Mouse (Mus musculus) CH12F3 (cell line): ENCODE measurements around the gene Zfp111.

Source experiments
- in situ Hi-C: fragments of 300-500 bp; cut with MboI; formaldehyde crosslinking; loops from 2 replicates; pipeline ENCODE4 v1.14.3; 2020; ENCODE audit warnings: low sequenced_read_pairs

Zfp111 gene

DNA sequence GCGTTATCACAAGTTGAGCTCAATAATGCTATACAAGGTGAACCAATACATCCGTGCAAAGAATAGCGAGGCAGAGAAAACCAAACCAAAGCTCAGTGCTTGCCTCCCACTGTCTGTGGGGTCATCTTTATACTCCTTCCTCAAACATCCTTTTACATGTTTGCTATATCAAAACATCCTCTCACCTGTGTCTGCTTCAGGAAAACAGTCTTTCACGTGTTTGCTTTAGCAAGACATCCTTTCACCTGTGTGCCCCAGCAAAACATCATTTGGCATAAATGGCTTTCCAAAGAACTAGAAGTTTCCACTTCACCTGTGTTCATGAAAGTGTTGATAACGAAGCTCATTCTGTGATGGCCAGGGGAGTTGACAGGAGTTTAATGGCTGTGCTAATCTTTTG is at the start of gene Zfp111:
Gene Zfp111 (minus strand): TSS at position 101 of the 400 bp plus-strand sequence.
- in situ Hi-C loops = no loop called here

DNA sequence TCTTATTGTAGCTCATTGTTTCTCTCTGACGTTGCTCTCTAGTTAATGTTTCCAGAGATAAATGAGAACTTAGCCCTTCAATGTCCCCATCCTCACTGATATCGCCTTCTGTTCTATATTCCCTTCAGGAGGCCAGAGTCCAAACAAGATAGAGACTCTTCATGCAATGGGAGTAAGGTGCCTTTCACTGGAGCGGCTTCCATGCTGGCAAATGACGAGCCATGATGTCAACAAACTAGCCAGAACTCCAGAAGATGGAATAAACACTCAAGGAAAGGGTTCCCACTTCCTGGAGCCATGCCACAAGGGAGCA is 48.7 kb upstream of the Zfp111 start:
- in situ Hi-C loops = no loop called here

DNA sequence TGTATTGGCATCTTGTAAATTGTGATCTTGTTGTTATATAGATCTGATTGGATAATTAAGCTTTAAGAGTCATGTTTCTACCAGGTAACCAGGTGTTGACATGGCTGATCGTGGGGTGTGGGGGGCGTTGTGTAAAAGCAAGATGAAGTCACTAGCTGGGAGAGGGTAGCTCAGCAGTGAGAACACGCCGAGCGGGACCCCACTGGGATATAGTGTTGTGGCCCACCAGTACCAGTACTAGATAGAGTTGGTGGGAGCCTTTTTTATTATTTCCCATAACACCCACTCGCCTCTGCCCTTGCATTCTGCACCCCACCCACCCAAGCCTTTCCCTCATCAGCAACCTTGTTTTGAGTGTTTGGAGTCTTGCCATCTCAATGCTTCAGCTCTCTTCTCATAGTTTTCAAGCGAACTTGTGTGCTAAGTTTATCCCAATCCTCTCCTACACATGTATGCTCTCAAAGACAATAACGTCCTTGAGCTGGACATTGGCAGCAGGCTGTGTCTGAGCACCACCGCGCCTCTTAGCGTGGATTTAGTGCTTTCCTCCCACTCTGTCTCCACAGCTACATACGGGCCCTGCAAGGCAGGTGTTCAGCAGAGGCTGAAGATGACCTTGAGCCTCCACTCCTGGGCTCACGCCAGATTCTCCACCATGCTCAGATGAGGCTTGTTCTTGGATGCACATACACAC is 48.2 kb upstream of the Zfp111 start:
- in situ Hi-C loops = no loop called here

GRCm38 (mm10) chr7:24254633-24255474 is 43.6 kb upstream of the Zfp111 start, which contains the start of gene Zfp108:
Gene Zfp108, plus strand, starts transcription at chr7:24254794.
- in situ Hi-C loops = no loop called here

- in situ Hi-C loops = no loop called here
These were observed 42.8 kb upstream of the Zfp111 start for GRCm38 (mm10) chr7:24253779-24254615.

DNA sequence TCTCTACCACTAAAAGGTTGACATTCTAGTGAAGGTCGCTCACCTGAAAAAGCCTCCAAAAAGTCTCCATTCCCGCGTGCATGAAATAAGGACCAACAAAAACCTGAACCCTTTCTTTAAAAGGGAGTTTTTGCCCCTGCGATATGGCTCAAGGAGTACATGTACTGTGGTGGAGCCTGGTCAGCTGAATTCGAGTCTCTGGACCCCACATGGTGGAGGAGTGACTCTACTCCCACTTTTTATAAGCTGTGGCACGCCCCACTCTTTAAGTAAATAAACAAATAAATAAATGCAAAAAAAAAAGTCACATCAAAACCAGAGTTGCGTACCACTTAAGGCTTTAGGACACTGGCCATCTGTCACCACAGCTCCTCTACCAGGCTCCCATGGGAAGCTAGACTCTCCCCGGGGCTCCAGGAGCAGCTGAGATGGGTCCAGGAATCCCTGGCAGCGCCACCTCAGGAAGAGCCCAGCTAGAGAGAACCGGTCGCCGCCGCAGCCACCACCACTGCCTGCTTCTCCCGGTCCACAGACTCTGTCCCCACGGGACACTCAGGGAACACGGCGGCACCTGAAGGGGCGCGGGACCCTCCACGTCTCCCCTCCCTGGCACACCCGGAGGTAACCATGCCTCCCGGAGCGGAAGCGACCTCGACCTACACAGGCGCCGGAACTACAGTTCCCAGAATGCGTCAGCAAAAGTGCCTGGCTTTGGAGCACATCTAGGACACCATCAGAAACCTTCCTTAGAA is 26.0 kb upstream of the Zfp111 start, which contains the start of gene Zfp109:
Gene Zfp109 (minus strand): TSS at position 521 of the 752 bp plus-strand sequence.
- in situ Hi-C loops = no loop called here

DNA sequence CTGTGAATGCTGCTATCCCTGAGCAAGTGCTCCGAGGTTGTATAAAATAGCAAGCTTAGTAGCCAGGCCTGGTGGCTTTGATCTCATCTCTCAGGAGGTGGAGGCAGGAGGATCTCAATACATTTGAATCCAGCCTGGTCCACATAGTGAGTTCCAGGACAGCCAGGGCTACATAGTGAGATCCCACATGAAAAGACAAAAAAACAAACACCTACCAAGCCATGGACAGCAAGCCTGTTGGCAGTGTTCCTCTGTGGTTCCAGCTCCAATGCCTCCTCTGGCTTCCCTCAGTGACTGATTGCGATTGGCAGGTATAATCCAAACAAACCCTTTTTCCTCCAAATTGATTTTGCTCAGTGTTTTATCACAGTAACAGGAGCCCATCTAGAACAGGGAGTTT is 947 bp downstream of the Zfp111 start:
- in situ Hi-C loops = no loop called here

DNA sequence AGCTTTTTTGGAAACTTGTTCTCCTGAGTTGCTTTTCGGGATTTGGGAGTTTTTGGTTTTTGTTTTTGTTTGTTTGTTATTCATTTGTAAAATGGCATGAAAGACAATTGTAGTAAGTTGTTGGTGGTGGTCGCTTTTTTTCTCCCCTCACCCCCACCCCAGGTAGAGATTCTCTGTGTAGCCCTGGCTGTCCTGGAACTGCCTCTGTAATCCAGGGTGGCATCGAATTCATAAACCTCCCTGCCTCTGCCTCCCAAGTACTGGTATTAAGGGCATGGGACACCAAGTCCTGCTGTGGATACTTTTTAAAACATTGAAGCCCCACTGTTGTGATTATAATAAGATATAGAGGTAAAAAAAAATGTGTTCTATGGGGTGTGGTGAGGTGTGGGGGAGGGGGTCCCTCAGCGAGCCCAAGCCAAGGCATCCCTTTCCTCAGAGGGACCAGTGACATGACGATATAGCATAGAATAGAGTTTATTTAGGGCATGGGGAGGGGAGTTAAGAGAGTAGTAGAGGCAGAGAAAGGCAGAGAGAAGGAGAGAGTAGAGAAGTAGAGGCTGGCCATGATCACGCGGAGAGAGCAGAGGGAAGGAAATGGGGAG is 2.9 kb downstream of the Zfp111 start:
- in situ Hi-C loops = no loop called here

- in situ Hi-C loops = no loop called here
These were observed 3.6 kb downstream of the Zfp111 start for GRCm38 (mm10) chr7:24207488-24208261.

- in situ Hi-C loops = no loop called here
These were observed 14.3 kb downstream of the Zfp111 start for GRCm38 (mm10) chr7:24196961-24197360.

DNA sequence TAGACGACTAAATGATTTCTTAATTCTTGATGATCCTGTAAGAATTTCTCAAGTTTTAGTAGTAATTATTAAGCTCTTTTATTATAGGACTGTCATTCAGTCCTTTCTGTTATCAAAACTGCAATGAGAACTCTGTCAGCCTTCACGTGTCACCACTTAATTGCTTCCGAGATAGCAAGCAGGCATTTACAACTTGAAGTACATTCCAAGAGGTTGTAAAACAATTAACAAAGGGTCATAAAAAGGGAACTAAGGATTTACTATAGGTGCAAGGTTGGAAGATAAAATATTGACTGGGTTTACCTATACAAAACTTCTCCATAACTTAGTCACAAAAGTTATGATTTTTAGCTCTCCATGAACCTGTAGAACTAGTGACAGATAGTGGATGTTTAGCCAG is 18.1 kb downstream of the Zfp111 start:
- in situ Hi-C loops = no loop called here

GRCm38 (mm10) chr7:24191361-24191760 is 19.9 kb downstream of the Zfp111 start:
- in situ Hi-C loops = no loop called here

DNA sequence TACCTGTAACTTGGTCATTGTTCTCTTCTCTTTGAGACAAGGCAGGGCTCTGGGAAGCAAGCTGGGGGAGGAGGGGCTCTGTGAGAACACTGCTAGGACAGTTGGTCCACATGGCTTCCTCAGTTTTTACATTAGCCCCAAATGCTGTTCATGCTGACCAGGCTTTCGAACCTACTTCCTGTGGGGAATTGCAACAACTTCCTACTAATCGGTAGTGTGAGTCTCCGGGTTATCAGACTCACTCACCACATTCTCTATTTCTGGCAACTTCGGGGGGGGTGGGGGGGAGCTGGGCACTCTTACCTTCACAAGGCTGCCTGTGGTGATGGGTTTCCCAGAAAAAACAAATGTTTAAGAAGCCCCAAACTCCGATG is 21.7 kb downstream of the Zfp111 start:
- in situ Hi-C loops = no loop called here

- in situ Hi-C loops = no loop called here
These were observed 22.2 kb downstream of the Zfp111 start for GRCm38 (mm10) chr7:24188901-24189570.

DNA sequence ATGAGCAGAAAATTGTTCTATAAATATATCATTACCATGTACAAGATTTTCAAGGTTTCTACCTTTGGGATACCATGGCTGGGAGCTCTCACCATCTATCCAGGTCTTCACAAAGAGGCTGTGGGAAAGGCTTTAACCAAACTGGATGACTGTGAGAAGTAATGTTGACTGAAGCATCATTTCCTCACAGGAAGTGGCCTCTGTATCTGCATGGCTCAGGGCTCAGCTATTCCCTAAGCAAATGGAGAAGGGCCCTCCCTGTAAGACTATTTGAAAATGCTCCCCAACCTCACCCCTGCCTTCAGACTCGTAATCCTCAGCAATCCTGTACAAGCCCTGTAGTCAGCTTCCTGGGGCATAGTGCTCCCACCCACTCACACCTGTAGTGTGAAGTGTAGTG is 23.6 kb downstream of the Zfp111 start:
- in situ Hi-C loops = no loop called here

DNA sequence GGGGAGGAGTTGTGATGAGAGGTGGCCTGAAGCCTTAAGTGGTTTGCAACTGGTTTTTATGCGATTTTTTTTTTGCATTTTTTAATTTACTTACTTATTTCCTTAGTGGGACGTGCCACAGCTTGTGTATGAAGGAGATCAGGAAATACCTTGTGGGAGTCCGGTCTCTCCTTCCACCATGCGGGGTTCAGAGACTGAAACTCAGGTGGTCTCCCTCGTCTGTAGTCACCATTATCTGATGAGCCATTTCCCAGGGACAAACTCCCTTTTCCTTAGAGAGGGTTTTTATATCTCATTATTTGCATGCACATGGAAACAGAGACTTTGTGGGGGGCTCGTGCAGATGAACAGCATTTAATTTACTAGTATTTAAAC is 35.9 kb downstream of the Zfp111 start:
- in situ Hi-C loops = no loop called here

DNA sequence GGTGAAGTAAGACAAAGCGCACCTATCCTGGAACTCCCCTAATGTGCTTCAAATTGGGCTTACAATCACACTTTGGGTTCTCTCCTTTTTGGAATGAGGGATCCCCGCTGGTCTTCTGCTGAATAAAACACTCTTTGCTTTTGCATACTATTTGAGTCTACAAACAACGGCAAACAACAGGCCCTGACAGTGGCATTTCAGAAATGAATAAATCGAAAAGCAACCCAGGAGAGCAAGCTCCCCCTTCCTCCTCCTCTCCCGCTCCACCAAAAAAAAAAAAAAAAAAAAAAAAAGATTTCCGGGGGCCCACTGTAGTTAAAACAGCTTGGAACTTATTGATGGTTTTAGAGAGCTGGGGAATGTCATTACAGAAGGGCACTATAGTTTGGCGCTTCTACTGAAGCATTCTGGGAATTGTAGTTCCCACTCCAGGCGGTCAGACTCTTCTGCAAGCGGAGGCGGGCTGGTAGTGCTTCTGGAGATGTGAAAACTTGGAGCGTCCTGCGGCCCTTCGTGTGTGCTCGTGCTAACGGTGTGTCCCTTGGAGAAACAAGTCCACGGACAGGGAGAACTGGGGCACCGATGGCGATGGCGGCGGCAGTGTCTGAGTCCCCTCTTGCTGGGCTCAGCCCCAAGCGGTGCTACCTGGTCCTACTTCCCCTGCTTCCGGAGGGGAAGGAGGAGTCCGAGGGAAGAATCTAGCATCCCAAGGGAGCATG is 36.5 kb downstream of the Zfp111 start, which contains the start of gene Zfp114:
Gene Zfp114 (plus strand): TSS at position 443 of the 719 bp plus-strand sequence.
- in situ Hi-C loops = loop anchor here (25.0 kb wide), 1 partner anchor 113 kb away; no protein-coding TSS in a partner anchor

DNA sequence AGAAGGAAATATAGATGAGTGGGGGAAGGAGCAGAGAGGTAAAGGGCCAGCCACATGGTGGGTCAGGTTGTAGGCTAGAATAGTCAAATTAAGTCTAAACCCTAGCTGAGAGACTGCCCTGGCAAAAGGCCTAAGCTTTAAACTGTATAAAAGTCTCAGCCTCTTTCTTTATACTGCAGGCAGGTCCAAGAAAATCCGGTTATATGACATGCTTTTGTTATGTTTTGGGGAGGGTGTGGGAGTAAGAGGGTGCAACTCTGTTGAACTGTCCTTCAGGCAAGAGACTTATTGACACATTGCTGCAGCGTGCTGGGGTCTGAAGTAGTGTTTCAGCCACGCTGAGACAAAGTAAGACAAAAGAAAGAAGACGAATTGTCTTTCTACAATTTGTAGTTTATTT is 39.1 kb downstream of the Zfp111 start:
- in situ Hi-C loops = loop anchor here (25.0 kb wide), 1 partner anchor 115 kb away; no protein-coding TSS in a partner anchor
